Mouse (Mus musculus): Measurements from ENCODE around the gene Olfr1066. TPM values are rescaled to one million over a fixed set of nuclear protein-coding genes. Genes with fewer than 3 reads are reported as not detected.
"Not testable (repeated sequence)": the region's sequence is repeated elsewhere in the genome, so short reads cannot be mapped to it uniquely, and the experiment has no call there.

Olfr1066 gene
- not detected in 2 replicates for polyA plus RNA-seq (2015; fragmentation: Nextera tagmentation; extraction: Ambion mirVana)

DNA sequence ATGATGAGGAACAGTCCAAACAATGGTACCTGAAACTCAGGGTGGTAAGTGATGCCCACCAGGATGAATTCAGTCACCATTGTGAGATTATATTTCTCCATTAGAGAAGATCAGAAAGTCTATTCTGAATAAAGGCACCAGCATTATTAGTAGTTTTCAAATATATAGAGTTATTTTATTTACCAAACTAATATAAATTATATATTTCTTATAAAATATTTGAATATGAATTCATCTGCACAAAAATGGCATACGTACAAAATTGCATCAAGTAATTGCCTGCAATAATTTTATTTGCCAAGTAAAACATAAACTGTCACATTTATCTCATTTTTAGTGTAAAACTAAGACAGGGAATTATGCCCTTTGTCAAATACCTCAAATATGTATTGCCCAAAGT is at the start of gene Olfr1066:
Olfr1066 (minus strand) TSS at position 101 of the 400 bp plus-strand sequence.
- DNase-seq (ENCODE audit: low spot score), result no peak

DNA sequence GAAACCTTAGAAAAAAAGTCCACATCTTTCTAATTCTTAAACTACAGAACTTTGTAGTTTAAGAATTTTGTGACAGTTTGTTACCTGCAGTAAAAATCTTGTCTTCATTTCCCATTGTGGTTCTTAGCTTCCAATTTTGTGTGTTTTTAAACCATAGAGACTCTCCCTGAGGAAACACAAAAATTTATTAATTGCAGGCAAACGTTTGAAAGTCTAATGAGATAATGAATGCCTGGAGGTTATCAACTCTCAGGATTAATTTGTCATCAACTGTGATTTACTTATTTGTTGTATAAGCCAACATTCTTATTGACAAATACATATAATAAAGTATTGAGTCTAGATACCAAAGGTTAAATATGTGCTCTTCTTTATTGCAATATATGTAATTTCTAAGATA is 31.2 kb upstream of the Olfr1066 start, which contains the start of gene Olfr228:
Olfr228 (minus strand) TSS at position 101 of the 400 bp plus-strand sequence.
- no peak for DNase-seq (ENCODE audit: low spot score)

DNA sequence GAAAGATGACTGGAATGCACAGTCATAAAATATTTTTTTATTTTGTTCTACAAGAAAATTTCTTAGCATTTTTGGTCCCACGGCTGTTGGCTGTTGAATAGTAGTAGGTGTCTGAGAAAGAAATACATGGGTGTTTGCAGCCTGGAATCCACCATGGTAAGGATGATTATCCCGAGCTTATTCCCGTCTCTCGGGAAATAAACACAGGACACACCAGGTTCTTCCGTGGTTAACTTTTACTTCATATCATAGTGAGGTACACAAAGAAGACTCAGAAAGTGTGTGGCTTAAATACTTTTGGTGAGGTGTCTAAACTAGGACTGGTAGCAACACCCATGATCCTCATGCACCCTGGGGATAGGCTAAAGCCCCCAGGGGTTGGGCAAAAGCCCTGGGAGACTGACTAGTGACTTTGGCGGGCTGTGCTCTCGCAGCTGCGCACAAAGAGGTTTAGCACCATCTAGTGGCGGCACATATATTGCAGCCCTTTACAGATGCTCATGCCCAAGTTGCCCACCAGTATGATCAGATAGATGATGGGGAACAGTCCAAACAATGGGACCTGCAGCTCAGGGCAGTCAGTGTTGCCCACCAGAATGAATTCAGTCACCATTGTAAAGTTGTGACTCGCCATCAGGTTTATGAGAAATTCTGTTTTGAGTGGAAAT is 8.5 kb upstream of the Olfr1066 start:
- peak; percentile 61 for DNase-seq (ENCODE audit: low spot score)

- DNase-seq (ENCODE audit: low spot score), result no peak
Measured at GRCm38 (mm10) chr2:86460434-86460833, 4.4 kb upstream of the Olfr1066 start.

- DNase-seq (ENCODE audit: low spot score), result not testable (repeated sequence)
Measured at GRCm38 (mm10) chr2:86450491-86450890, 5.6 kb downstream of the Olfr1066 start, which contains the start of gene Olfr1065. Gene Olfr1065, minus strand, starts transcription at chr2:86450591.

- not testable (repeated sequence) for DNase-seq (ENCODE audit: low spot score)
Measured at GRCm38 (mm10) chr2:86442101-86442500, 14.0 kb downstream of the Olfr1066 start.

DNA sequence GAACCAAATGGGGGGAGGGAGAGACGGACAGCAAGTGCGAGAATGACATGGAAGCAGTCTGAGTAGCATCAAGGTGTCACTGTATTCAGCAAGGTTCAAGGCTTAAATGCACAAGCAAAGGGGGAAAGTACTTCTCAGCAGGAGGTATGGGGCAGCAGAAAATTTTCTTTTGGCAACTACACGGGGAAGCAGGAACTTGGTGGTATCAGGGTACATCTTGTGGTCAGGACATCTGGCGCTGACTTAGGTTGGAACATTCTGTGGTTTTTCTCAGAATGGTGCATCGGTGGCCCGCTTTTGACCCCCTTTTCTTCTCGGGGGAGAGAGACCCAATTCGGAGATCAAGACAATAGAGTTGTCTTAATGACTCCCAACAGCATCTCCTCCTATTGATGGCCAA is 27.6 kb downstream of the Olfr1066 start:
- peak; percentile 55 for DNase-seq (ENCODE audit: low spot score)

DNA sequence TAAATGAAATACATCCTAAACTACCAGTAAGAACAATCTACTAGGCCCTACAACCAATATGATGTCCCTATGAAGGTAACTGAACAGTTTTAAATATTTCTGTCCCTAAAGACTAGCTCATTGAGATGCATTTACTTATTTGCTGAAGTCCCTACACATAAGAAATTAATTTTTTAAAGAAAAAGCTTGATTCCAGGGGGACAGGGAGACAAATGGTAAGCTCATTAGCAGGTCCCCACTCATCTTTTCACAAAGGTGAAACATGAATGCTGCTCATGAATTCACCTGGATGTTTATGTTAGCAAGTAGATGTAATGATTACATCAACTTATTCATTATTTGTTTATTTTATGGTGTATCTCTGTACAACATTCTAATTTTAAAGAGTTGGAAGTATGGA is 29.4 kb downstream of the Olfr1066 start, which contains the start of gene Olfr1062:
Olfr1062 (minus strand) TSS at position 101 of the 400 bp plus-strand sequence.
- not testable (repeated sequence) for DNase-seq (ENCODE audit: low spot score)

- DNase-seq (ENCODE audit: low spot score), result no peak
Measured at GRCm38 (mm10) chr2:86413950-86414349, 42.1 kb downstream of the Olfr1066 start, which contains the start of gene Olfr1061. Gene Olfr1061, minus strand, starts transcription at chr2:86414050.

Other genes with a start within 250 kb of the Olfr1066 start
- not detected in 2 replicates for gene Olfr1046, start 237.0 kb downstream of the Olfr1066 start, polyA plus RNA-seq (2015; fragmentation: Nextera tagmentation; extraction: Ambion mirVana)
- gene Olfr1047, start 224.9 kb downstream of the Olfr1066 start, polyA plus RNA-seq (2015; fragmentation: Nextera tagmentation; extraction: Ambion mirVana), result not detected in 2 replicates
- gene Olfr1048, start 216.0 kb downstream of the Olfr1066 start, polyA plus RNA-seq (2015; fragmentation: Nextera tagmentation; extraction: Ambion mirVana), result not detected in 2 replicates
- gene Olfr1049, start 197.9 kb downstream of the Olfr1066 start, polyA plus RNA-seq (2015; fragmentation: Nextera tagmentation; extraction: Ambion mirVana), result not detected in 2 replicates
- gene Olfr1051, start 177.2 kb downstream of the Olfr1066 start, polyA plus RNA-seq (2015; fragmentation: Nextera tagmentation; extraction: Ambion mirVana), result not detected in 2 replicates
- gene Olfr1052, start 163.8 kb downstream of the Olfr1066 start, polyA plus RNA-seq (2015; fragmentation: Nextera tagmentation; extraction: Ambion mirVana), result not detected in 2 replicates
- not detected in 2 replicates for gene Olfr1053, start 141.0 kb downstream of the Olfr1066 start, polyA plus RNA-seq (2015; fragmentation: Nextera tagmentation; extraction: Ambion mirVana)
- gene Olfr1054, start 120.8 kb downstream of the Olfr1066 start, polyA plus RNA-seq (2015; fragmentation: Nextera tagmentation; extraction: Ambion mirVana), result not detected in 2 replicates
- gene Olfr1055, start 106.0 kb downstream of the Olfr1066 start, polyA plus RNA-seq (2015; fragmentation: Nextera tagmentation; extraction: Ambion mirVana), result not detected in 2 replicates
- gene Olfr1056, start 93.8 kb downstream of the Olfr1066 start, polyA plus RNA-seq (2015; fragmentation: Nextera tagmentation; extraction: Ambion mirVana), result not detected in 2 replicates
- not detected in 2 replicates for gene Olfr1057, start 77.9 kb downstream of the Olfr1066 start, polyA plus RNA-seq (2015; fragmentation: Nextera tagmentation; extraction: Ambion mirVana)
- gene Olfr1058, start 67.7 kb downstream of the Olfr1066 start, polyA plus RNA-seq (2015; fragmentation: Nextera tagmentation; extraction: Ambion mirVana), result 0.08 TPM in 1 of 2 replicates, not detected in the other
- not detected in 2 replicates for gene Olfr1061, start 42.2 kb downstream of the Olfr1066 start, polyA plus RNA-seq (2015; fragmentation: Nextera tagmentation; extraction: Ambion mirVana)
- gene Olfr1062, start 29.5 kb downstream of the Olfr1066 start, polyA plus RNA-seq (2015; fragmentation: Nextera tagmentation; extraction: Ambion mirVana), result 0.06 and 0.07 TPM in 2 replicates
- gene Olfr1065, start 5.7 kb downstream of the Olfr1066 start, polyA plus RNA-seq (2015; fragmentation: Nextera tagmentation; extraction: Ambion mirVana), result not detected in 2 replicates
- gene Olfr228, start 31.1 kb upstream of the Olfr1066 start, polyA plus RNA-seq (2015; fragmentation: Nextera tagmentation; extraction: Ambion mirVana), result not detected in 2 replicates
- gene Olfr1076, start 52.2 kb upstream of the Olfr1066 start, polyA plus RNA-seq (2015; fragmentation: Nextera tagmentation; extraction: Ambion mirVana), result not detected in 2 replicates
- gene Olfr1079, start 86.2 kb upstream of the Olfr1066 start, polyA plus RNA-seq (2015; fragmentation: Nextera tagmentation; extraction: Ambion mirVana), result not detected in 2 replicates
- not detected in 2 replicates for gene Olfr1080, start 102.0 kb upstream of the Olfr1066 start, polyA plus RNA-seq (2015; fragmentation: Nextera tagmentation; extraction: Ambion mirVana)
- gene Olfr1082, start 142.7 kb upstream of the Olfr1066 start, polyA plus RNA-seq (2015; fragmentation: Nextera tagmentation; extraction: Ambion mirVana), result not detected in 2 replicates
- not detected in 2 replicates for gene Olfr1084, start 183.5 kb upstream of the Olfr1066 start, polyA plus RNA-seq (2015; fragmentation: Nextera tagmentation; extraction: Ambion mirVana)
- gene Olfr1085, start 205.8 kb upstream of the Olfr1066 start, polyA plus RNA-seq (2015; fragmentation: Nextera tagmentation; extraction: Ambion mirVana), result not detected in 2 replicates
- gene Olfr1086, start 223.8 kb upstream of the Olfr1066 start, polyA plus RNA-seq (2015; fragmentation: Nextera tagmentation; extraction: Ambion mirVana), result not detected in 2 replicates
- not detected in 2 replicates for gene Olfr1087, start 242.1 kb upstream of the Olfr1066 start, polyA plus RNA-seq (2015; fragmentation: Nextera tagmentation; extraction: Ambion mirVana)

All from thymus, postnatal 0 days (tissue).